In the genomic region with DNA sequence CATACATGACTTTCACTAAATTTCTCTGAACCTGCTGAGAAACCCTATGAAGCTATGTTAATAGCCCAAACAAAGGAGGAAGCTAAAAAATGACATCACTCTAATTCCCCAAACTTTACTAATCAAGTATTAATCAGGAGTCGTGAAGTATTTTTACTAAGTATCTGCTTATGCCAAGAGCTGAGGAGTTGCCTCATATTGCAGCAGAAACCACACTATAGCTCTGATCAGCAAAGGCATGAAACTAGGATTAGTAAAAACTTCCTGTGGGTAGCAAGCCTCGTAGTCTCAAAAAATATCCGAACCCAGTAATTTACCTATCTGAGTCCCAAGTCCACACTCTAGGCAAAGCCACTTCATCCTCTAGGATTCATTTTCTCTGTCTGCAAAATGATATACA, we compare ENCODE assay signal across 20 mouse cellular contexts. TPM values are rescaled to one million over a fixed set of nuclear protein-coding genes. Genes with fewer than 3 reads are reported as not detected.
A peak's percentile ranks its signal among the peaks of the same experiment; 100 is the strongest.
DNase-seq lines count a peak whose midpoint lies in the region; ATAC-seq and TF ChIP-seq lines count a peak whose summit lies in the region.
"Had no signal": no experiment of that assay in that cellular context is flagged by ENCODE, and none has a peak within 500 bp of the region (broad histone marks: within the 10 kb centered on the region; RNA-seq: fewer than 3 reads in every experiment).

No protein-coding gene starts in this region.

- no peak for TF ChIP-seq POLR2A in myocyte (IDR thresholded peaks at IDR 0.05; ENCODE audit: insufficient read length, low read depth)

- H3ac ChIP-seq in myocyte (ENCODE audit: control insufficient read depth, insufficient read length): no peak overlapping the region

- no peak overlapping the region for H3K4me3 ChIP-seq in myocyte

- no peak overlapping the region for H3K4me2 ChIP-seq in myocyte (ENCODE audit: low read depth)

- peak; percentile 17; the same call in 1 of the 2 replicates for ATAC-seq in granulocyte monocyte progenitor cell, adult 5-6 weeks (replicated peaks; ENCODE audit: poor library complexity, severe bottlenecking)
- ATAC-seq: activated CD4-positive, CD25-positive, alpha-beta regulatory T cell, adult 4 months; CD4-positive, CD25-positive, alpha-beta regulatory T cell, adult 4 months; Patski had no signal

- DNase-seq in thymus, postnatal 36 days: no peak
- no peak for DNase-seq in spleen, postnatal 14 days (ENCODE audit: low spot score in 2 of 2)
- DNase-seq: adrenal gland, adult 2 months; adrenal gland, adult 8-10 months; adrenal gland, postnatal 10 days; adrenal gland, postnatal 14 days; adrenal gland, postnatal 25 days; adrenal gland, postnatal 36 days; B cell, adult 2 months; cerebellum, adult 11 months; cerebellum, adult 11-12 months; cerebellum, adult 18-20 months had no signal

- H3K36me3 ChIP-seq in myocyte (ENCODE audit: control insufficient read depth, insufficient read depth): no peaks in the 10 kb centered on the region
- H3K36me3 ChIP-seq: G1E had no signal

- H3K79me2 ChIP-seq in myocyte (ENCODE audit: control insufficient read depth, insufficient read depth): no peaks in the 10 kb centered on the region

- no peaks in the 10 kb centered on the region for H3K27me3 ChIP-seq in myocyte (ENCODE audit: control insufficient read depth, insufficient read depth, insufficient read length)
- H3K27me3 ChIP-seq: CH12.LX, Patski had no signal

TF ChIP-seq in myocyte, 11 proteins besides CTCF, POLR2A, EP300 and RAD21:
- TF ChIP-seq MYOG (IDR thresholded peaks at IDR 0.05; ENCODE audit: control insufficient read depth in 1 of 3, insufficient read depth in 1 of 3, insufficient read length in 2 of 3, low read depth in 2 of 3) (no peak), CEBPB (IDR thresholded peaks at IDR 0.05; ENCODE audit: insufficient read depth, poor library complexity, severe bottlenecking) (peak; percentile 91), MYOD1 (IDR thresholded peaks at IDR 0.05; ENCODE audit: control insufficient read depth in 1 of 3, insufficient read length in 2 of 3, low read depth in 2 of 3) (no peak)

RNA-seq across cellular contexts. Expression of a gene that starts 55.5 kb away (rescaled TPM):
- not detected in 2 replicates for total RNA-seq in granulocyte monocyte progenitor cell, adult 5-6 weeks (2014; fragmentation: Nextera tagmentation)
- total RNA-seq in granulocyte monocyte progenitor cell, adult 5-6 weeks (2017): not detected in 2 replicates
- 4.6 TPM for polyA plus RNA-seq in myocyte (2012; fragmentation: generic; extraction: Trizol)
- total RNA-seq: CH12.LX, MEL had no signal
- polyA plus RNA-seq: G1E had no signal
